Mouse (Mus musculus) adrenal gland, adult (tissue): ENCODE results near the gene Teddm1b.
"Not testable (repeated sequence)": the region's sequence is repeated elsewhere in the genome, so short reads cannot be mapped to it uniquely, and the experiment has no call there.

Experiments
- DNase-seq, 2 experiments: peaks; one replicate each; pipeline ENCODE4 v3.0.0; 2022 to 2023; ENCODE audit warnings: low spot score in 1 of 2; ENCODE audit not compliant: inconsistent age in 2 of 2

Teddm1b gene

GRCm38 (mm10) chr1:153874045-153874444 lies at the start of gene Teddm1b:
TSS of gene Teddm1b (plus strand) at chr1:153874345.
- DNase-seq: no peak

GRCm38 (mm10) chr1:153830746-153831145 lies 43.4 kb upstream of the Teddm1b start:
- peak in 1 of 2 experiments; percentile 23 for DNase-seq

GRCm38 (mm10) chr1:153836036-153836435 lies 38.1 kb upstream of the Teddm1b start:
- no peak for DNase-seq

- DNase-seq: no peak
Observed at GRCm38 (mm10) chr1:153842121-153842740, 31.9 kb upstream of the Teddm1b start.

GRCm38 (mm10) chr1:153844042-153844441 lies 30.1 kb upstream of the Teddm1b start, which contains the start of gene Rgsl1:
TSS of gene Rgsl1 (minus strand) at chr1:153844142.
- no peak for DNase-seq

- DNase-seq: no peak
Observed at GRCm38 (mm10) chr1:153846420-153846819, 27.7 kb upstream of the Teddm1b start.

GRCm38 (mm10) chr1:153846867-153847266 lies 27.3 kb upstream of the Teddm1b start:
- DNase-seq: peak in 1 of 2 experiments; percentile 56

- not testable (repeated sequence) for DNase-seq
Observed at GRCm38 (mm10) chr1:153852696-153853095, 21.4 kb upstream of the Teddm1b start.

- peak in 1 of 2 experiments; percentile 27 for DNase-seq
Observed at GRCm38 (mm10) chr1:153855946-153856345, 18.2 kb upstream of the Teddm1b start.

- not testable (repeated sequence) for DNase-seq
Observed at GRCm38 (mm10) chr1:153880391-153880790, 6.2 kb downstream of the Teddm1b start.

GRCm38 (mm10) chr1:153886024-153886633 lies 12.0 kb downstream of the Teddm1b start:
- DNase-seq: no peak

GRCm38 (mm10) chr1:153890121-153890520 lies 16.0 kb downstream of the Teddm1b start:
- DNase-seq: no peak

GRCm38 (mm10) chr1:153891442-153891841 lies 17.3 kb downstream of the Teddm1b start, which contains the start of gene Teddm1a:
TSS of gene Teddm1a (plus strand) at chr1:153891742.
- no peak for DNase-seq

GRCm38 (mm10) chr1:153893746-153894145 lies 19.6 kb downstream of the Teddm1b start:
- DNase-seq: peak in 1 of 2 experiments; percentile 32

GRCm38 (mm10) chr1:153894201-153894893 lies 20.2 kb downstream of the Teddm1b start:
- no peak for DNase-seq

GRCm38 (mm10) chr1:153894979-153895378 lies 20.8 kb downstream of the Teddm1b start:
- peak; percentile 71 to 93 for DNase-seq

GRCm38 (mm10) chr1:153897196-153897595 lies 23.1 kb downstream of the Teddm1b start:
- peak in 1 of 2 experiments; percentile 18 for DNase-seq

GRCm38 (mm10) chr1:153898989-153899730 lies 25.0 kb downstream of the Teddm1b start:
- no peak for DNase-seq

- DNase-seq: peak; percentile 98 to 99
Observed at GRCm38 (mm10) chr1:153899731-153900380, 25.7 kb downstream of the Teddm1b start, which contains the start of the genes Glul and Teddm2. TSS of gene Glul (plus strand) at chr1:153899944. TSS of gene Teddm2 (minus strand) at chr1:153900228.

- DNase-seq: no peak
Observed at GRCm38 (mm10) chr1:153900381-153900780, 26.2 kb downstream of the Teddm1b start.
